Mouse (Mus musculus) testis, adult 2 months (tissue): Measurements from ENCODE around the gene Thrb.

Experiments
- CTCF ChIP-seq: fragments of 200-500 bp; IDR thresholded peaks from 2 replicates; pipeline ENCODE4 v1.5.1; 2012; ENCODE audit warnings: low read depth, mild to moderate bottlenecking, inconsistent platforms, low read length, moderate library complexity; ENCODE audit not compliant: control insufficient read depth, insufficient read depth, insufficient replicate concordance
- POLR2A ChIP-seq: fragments of 200-500 bp; IDR thresholded peaks from 2 replicates; pipeline ENCODE4 v1.6.1; 2012; ENCODE audit warnings: low read depth, mild to moderate bottlenecking, inconsistent platforms, low read length, moderate library complexity; ENCODE audit not compliant: control insufficient read depth

- TF ChIP-seq CTCF = peak; percentile 44; the same call in 1 of the 2 replicates
- TF ChIP-seq POLR2A = no peak
Observed at GRCm38 (mm10) chr14:17927469-17927868, 267.4 kb downstream of the Thrb start.
